Mouse (Mus musculus): ENCODE data around the gene Diablo.

GRCm38 (mm10) chr5:123508921-123509320, 15.1 kb downstream of the Diablo start:
- TF ChIP-seq CTCF (IDR thresholded peaks at IDR 0.05; ENCODE audit: low read depth): no peak
- TF ChIP-seq EP300 (IDR thresholded peaks at IDR 0.05; ENCODE audit: low read depth): no peak

Measured in heart, postnatal 0 days (tissue).